Mouse (Mus musculus) MEL (cell line): ENCODE results near the gene Klhl22. TPM values are rescaled to one million over a fixed set of nuclear protein-coding genes. Genes with fewer than 3 reads are reported as not detected.
A peak's percentile ranks its signal among the peaks of the same experiment; 100 is the strongest.

Experiments
- DNase-seq: peaks from one replicate; pipeline ENCODE4 v3.0.0; 2011; ENCODE audit warnings: low read depth, low spot score
- H3K27ac ChIP-seq: 2 replicates; pipeline ENCODE4 v1.5.1; 2012; ENCODE audit warnings: low read depth, mild to moderate bottlenecking, control low read depth, low read length, moderate library complexity; ENCODE audit not compliant: control insufficient read depth
- H3K27me3 ChIP-seq, 2 experiments: fragments of 150-350 bp in 1 of 2; sonication (generic) in 1 of 2; 2 replicates each; pipeline ENCODE4 v1.6.1; 2012; ENCODE audit warnings: low read length in 2 of 2, mild to moderate bottlenecking in 2 of 2, improper control_type of control experiment in 1 of 2, moderate library complexity in 1 of 2; ENCODE audit not compliant: insufficient read depth in 2 of 2, control insufficient read depth in 1 of 2
- H3K36me3 ChIP-seq, 2 experiments: 2 replicates each; pipeline ENCODE4 v1.6.1; 2012 to 2014; ENCODE audit warnings: low read length in 2 of 2, improper control_type of control experiment in 1 of 2, inconsistent platforms in 1 of 2, mild to moderate bottlenecking in 1 of 2; ENCODE audit not compliant: insufficient read depth in 2 of 2, control insufficient read depth in 1 of 2
- H3K4me1 ChIP-seq, 2 experiments: fragments of 150-350 bp in 1 of 2; sonication (generic) in 1 of 2; 2 replicates each; pipeline ENCODE4 v1.6.1; 2012; ENCODE audit warnings: low read length in 2 of 2, improper control_type of control experiment in 1 of 2, mild to moderate bottlenecking in 1 of 2; ENCODE audit not compliant: insufficient read depth in 2 of 2, control insufficient read depth in 1 of 2
- H3K4me3 ChIP-seq, 2 experiments: fragments of 150-350 bp in 1 of 2; sonication (generic) in 1 of 2; 2 replicates each; pipeline ENCODE4 v1.5.1; 2012; ENCODE audit warnings: low read depth in 2 of 2, low read length in 2 of 2, mild to moderate bottlenecking in 2 of 2, moderate library complexity in 2 of 2, control low read depth in 1 of 2, improper control_type of control experiment in 1 of 2; ENCODE audit not compliant: control insufficient read depth in 1 of 2, insufficient read depth in 1 of 2
- H3K79me2 ChIP-seq: 2 replicates; pipeline ENCODE4 v1.6.1; 2012; ENCODE audit warnings: mild to moderate bottlenecking, low read length, moderate library complexity; ENCODE audit not compliant: control insufficient read depth, poor library complexity, insufficient read depth
- H3K9ac ChIP-seq: 2 replicates; pipeline ENCODE4 v1.6.1; 2012; ENCODE audit warnings: low read depth, mild to moderate bottlenecking, control low read depth, low read length, moderate library complexity; ENCODE audit not compliant: control insufficient read depth, poor library complexity, severe bottlenecking
- H3K9me3 ChIP-seq: fragments of 150-350 bp; sonication (generic); replicated peaks from 2 replicates; pipeline ENCODE4 v1.6.1; 2012; ENCODE audit warnings: mild to moderate bottlenecking, low read length, improper control_type of control experiment, moderate library complexity; ENCODE audit not compliant: insufficient read depth
- CTCF ChIP-seq, 3 experiments: IDR thresholded peaks in 2 of 3; conservative IDR thresholded peaks in 1 of 3; 2 replicates each; pipeline ENCODE4 v1.5.1; 2011 to 2012; ENCODE audit warnings: low read length in 3 of 3, low read depth in 2 of 3, mild to moderate bottlenecking in 2 of 3, improper control_type of control experiment in 1 of 3, inconsistent platforms in 1 of 3, mixed read lengths in 1 of 3, moderate library complexity in 1 of 3; ENCODE audit not compliant: control insufficient read depth in 1 of 3, insufficient read depth in 1 of 3, poor library complexity in 1 of 3, severe bottlenecking in 1 of 3
- ELF1 ChIP-seq: IDR thresholded peaks from 2 replicates; pipeline ENCODE4 v1.6.1; 2014; ENCODE audit warnings: low read depth, mild to moderate bottlenecking, inconsistent platforms, low read length, improper control_type of control experiment, moderate library complexity
- EP300 ChIP-seq, 2 experiments: IDR thresholded peaks; 2 replicates each; pipeline ENCODE4 v1.6.1; 2011; ENCODE audit warnings: improper control_type of control experiment in 2 of 2, low read length in 2 of 2, low read depth in 1 of 2, mild to moderate bottlenecking in 1 of 2
- GATA1 ChIP-seq: IDR thresholded peaks from 2 replicates; pipeline ENCODE4 v1.6.1; 2011; ENCODE audit warnings: low read depth, low read length, improper control_type of control experiment
- HCFC1 ChIP-seq: IDR thresholded peaks from 2 replicates; pipeline ENCODE4 v1.6.1; 2012; ENCODE audit warnings: low read depth, mild to moderate bottlenecking, inconsistent platforms, low read length, improper control_type of control experiment, moderate library complexity
- JUND ChIP-seq: IDR thresholded peaks from 2 replicates; pipeline ENCODE4 v1.6.1; 2011; ENCODE audit warnings: low read depth, mild to moderate bottlenecking, improper control_type of control experiment, low read length
- MAZ ChIP-seq: IDR thresholded peaks from 2 replicates; pipeline ENCODE4 v1.6.1; 2012; ENCODE audit warnings: low read depth, mild to moderate bottlenecking, inconsistent platforms, low read length, improper control_type of control experiment
- MEF2A ChIP-seq: IDR thresholded peaks from 2 replicates; pipeline ENCODE4 v1.6.1; 2014; ENCODE audit warnings: low read depth, mild to moderate bottlenecking, inconsistent platforms, low read length, improper control_type of control experiment; ENCODE audit not compliant: poor library complexity, insufficient replicate concordance, severe bottlenecking; ENCODE audit errors: extremely low read depth
- MYB ChIP-seq: IDR thresholded peaks from 2 replicates; pipeline ENCODE4 v1.6.1; 2011; ENCODE audit warnings: mild to moderate bottlenecking, low read depth, low read length, improper control_type of control experiment
- MYC ChIP-seq: IDR thresholded peaks from 2 replicates; pipeline ENCODE4 v1.6.1; 2011; ENCODE audit warnings: low read depth, mild to moderate bottlenecking, low read length, improper control_type of control experiment, moderate library complexity
- POLR2A ChIP-seq, 2 experiments: IDR thresholded peaks; 2 replicates each; pipeline ENCODE4 v1.6.1; 2011 to 2012; ENCODE audit warnings: low read length in 2 of 2, mild to moderate bottlenecking in 2 of 2, control low read depth in 1 of 2, improper control_type of control experiment in 1 of 2, low read depth in 1 of 2, moderate library complexity in 1 of 2; ENCODE audit not compliant: control insufficient read depth in 1 of 2, insufficient read depth in 1 of 2, poor library complexity in 1 of 2
- RAD21 ChIP-seq: IDR thresholded peaks from 2 replicates; pipeline ENCODE4 v1.6.1; 2011; ENCODE audit warnings: mild to moderate bottlenecking, low read depth, low read length, improper control_type of control experiment
- SIN3A ChIP-seq: IDR thresholded peaks from 2 replicates; pipeline ENCODE4 v1.6.1; 2012; ENCODE audit warnings: low read length, improper control_type of control experiment, inconsistent platforms
- SMC3 ChIP-seq: IDR thresholded peaks from 2 replicates; pipeline ENCODE4 v1.6.1; 2011; ENCODE audit warnings: low read depth, low read length, improper control_type of control experiment
- TAL1 ChIP-seq: IDR thresholded peaks from 2 replicates; pipeline ENCODE4 v1.6.1; 2012; ENCODE audit warnings: mild to moderate bottlenecking, inconsistent platforms, low read length, moderate library complexity, mixed read lengths
- ZC3H11A ChIP-seq: IDR thresholded peaks from 2 replicates; pipeline ENCODE4 v1.6.1; 2012; ENCODE audit warnings: low read depth, mild to moderate bottlenecking, inconsistent platforms, low read length, improper control_type of control experiment
- ZNF384 ChIP-seq: IDR thresholded peaks from 2 replicates; pipeline ENCODE4 v1.6.1; 2012; ENCODE audit warnings: low read depth, mild to moderate bottlenecking, inconsistent platforms, low read length, improper control_type of control experiment
- polyA plus RNA-seq, 2 experiments: library from polyadenylated mRNA; stranded (reverse) in 1 of 2; unstranded in 1 of 2; fragments of >175 nt in 1 of 2; fragments of >200 nt in 1 of 2; gene quantifications; 2 replicates each; pipeline versions ENCODE4 v1.2.1 to v1.2.4; 2012; ENCODE audit warnings: low replicate concordance in 2 of 2, low read depth in 1 of 2; ENCODE audit not compliant: insufficient read length in 2 of 2, insufficient read depth in 1 of 2, missing spikeins in 1 of 2
- total RNA-seq: library from RNA; depleted of rRNA; stranded (reverse); fragments of 300-350 nt; gene quantifications from 2 replicates; pipeline ENCODE4 v1.2.3, GENCODE M21; 2012

Klhl22 gene
- total and polyA plus RNA-seq, 3 experiments, result 82.4 to 191 (median 97.0) TPM

DNA sequence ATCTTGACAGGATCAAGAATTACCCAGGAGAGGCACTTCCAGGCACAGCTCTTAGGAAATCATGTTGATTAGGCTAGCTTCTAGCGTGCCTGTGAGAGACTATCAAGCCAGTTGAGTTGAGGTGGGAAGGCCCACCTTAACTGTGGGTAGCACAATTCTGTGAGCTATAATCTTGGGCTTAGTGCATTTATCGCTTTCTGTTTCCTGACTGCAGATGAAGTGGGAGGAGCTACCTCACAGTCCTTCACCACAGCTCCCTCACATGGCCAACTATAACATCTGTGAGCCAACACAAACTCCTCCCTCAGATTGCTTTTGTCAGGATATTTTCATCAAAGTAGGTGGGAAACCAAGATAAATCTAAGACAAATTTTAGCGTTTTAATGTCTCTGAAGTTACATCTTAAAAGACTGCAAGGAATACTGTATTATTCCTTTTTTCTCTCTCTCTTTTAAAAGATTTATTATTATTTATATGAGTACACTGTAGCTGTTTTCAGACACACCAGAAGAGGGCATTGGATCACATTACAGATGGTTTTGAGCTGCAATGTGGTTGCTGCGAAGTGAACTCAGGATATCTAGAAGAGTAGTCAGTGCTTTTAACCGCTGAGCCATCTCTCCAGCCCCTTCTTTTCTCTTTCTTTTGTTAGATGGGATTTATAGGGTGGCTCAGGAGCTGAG, 32.1 kb upstream of the Klhl22 start (continued):
- TF ChIP-seq MYB (no peak), JUND (no peak), ELF1 (peak; percentile 63; the same call in 1 of the 2 replicates)

DNA sequence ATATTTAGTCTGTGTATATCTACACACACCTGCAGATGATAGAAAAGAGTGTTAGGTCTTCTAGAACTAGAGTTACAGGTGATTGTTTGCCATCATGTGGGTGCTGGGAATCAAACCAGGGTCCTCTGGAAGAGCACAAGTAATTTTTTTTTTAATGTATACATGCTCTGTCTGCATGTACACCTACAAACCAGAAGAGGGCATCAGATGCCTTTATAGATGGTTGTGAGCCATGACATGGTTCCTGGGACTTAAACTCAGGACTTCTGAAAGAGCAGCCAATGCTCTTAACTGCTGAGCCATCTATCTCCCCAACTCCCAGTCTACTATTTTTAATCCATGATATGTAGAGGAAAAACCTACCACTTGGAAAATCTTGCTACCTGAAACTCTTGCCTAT, 29.4 kb upstream of the Klhl22 start:
- peaks cover 0 to 6% of the 10 kb centered on the region in 2 experiments; a peak in 2 of 4 replicates for H3K36me3 ChIP-seq
- no peak overlapping the region for H3K27ac ChIP-seq
- no peak overlapping the region for H3K4me3 ChIP-seq
- H3K27me3 ChIP-seq, result no peaks in the 10 kb centered on the region
- no peaks in the 10 kb centered on the region for H3K79me2 ChIP-seq
- H3K9ac ChIP-seq, result no peak overlapping the region
- DNase-seq, result peak; percentile 68
- H3K4me1 ChIP-seq, result peaks cover 7 to 10% of the 10 kb centered on the region in 2 experiments
- TF ChIP-seq ZNF384, result peak; percentile 81
- no peak for TF ChIP-seq SIN3A
- peak in 2 of 3 experiments; percentile 50 to 72; a peak in 4 of 6 replicates for TF ChIP-seq CTCF (IDR thresholded peaks at IDR 0.05 in 2 of 3, conservative IDR thresholded peaks at IDR 0.05 in 1 of 3; ENCODE audit: control insufficient read depth in 1 of 3, insufficient read depth in 1 of 3, low read depth in 2 of 3, low read length in 3 of 3, poor library complexity in 1 of 3, severe bottlenecking in 1 of 3)
- TF ChIP-seq JUND, result no peak
- no peak for TF ChIP-seq EP300 (IDR thresholded peaks at IDR 0.05; ENCODE audit: low read depth in 1 of 2, low read length in 2 of 2)
- peak; percentile 76 for TF ChIP-seq SMC3
- peak; percentile 73 for TF ChIP-seq ZC3H11A
- TF ChIP-seq MEF2A, result no peak
- no peak for TF ChIP-seq HCFC1
- no peak for TF ChIP-seq POLR2A (IDR thresholded peaks at IDR 0.05; ENCODE audit: control insufficient read depth in 1 of 2, insufficient read depth in 1 of 2, low read depth in 1 of 2, low read length in 2 of 2, poor library complexity in 1 of 2)
- peak; percentile 72 for TF ChIP-seq RAD21
- no peak for TF ChIP-seq TAL1
- H3K9me3 ChIP-seq, result no peaks in the 10 kb centered on the region

DNA sequence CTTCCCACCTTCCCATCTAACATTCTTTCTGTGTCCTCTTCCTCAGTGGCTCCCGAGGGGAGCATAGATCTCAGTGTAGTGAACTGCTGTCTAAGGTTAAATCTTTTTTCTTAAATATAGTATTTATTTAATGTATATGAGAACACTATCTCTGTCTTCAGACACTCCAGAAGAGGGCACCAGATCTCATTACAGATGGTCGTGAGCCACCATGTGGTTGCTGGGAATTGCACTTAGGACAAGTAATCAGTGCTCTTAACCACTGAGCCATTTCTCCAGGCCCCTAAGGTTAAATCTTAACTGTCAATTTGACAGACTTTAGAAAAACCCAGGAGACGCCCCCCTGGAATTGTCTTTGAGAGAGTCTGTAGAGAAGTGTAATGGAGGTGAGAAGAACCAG, 27.4 kb upstream of the Klhl22 start:
- H3K9ac ChIP-seq, result no peak overlapping the region

More for the DNA sequence above, 27.4 kb upstream of the Klhl22 start:
- TF ChIP-seq MAZ, result no peak
- TF ChIP-seq SMC3, result peak; percentile 54
- peak in 2 of 3 experiments; percentile 22 to 70; a peak in 4 of 6 replicates for TF ChIP-seq CTCF (IDR thresholded peaks at IDR 0.05 in 2 of 3, conservative IDR thresholded peaks at IDR 0.05 in 1 of 3; ENCODE audit: control insufficient read depth in 1 of 3, insufficient read depth in 1 of 3, low read depth in 2 of 3, low read length in 3 of 3, poor library complexity in 1 of 3, severe bottlenecking in 1 of 3)
- peak; percentile 48; the same call in 1 of the 2 replicates for TF ChIP-seq MYC
- peak; percentile 27; the same call in 1 of the 2 replicates for TF ChIP-seq RAD21
- TF ChIP-seq GATA1, result no peak
- TF ChIP-seq, all 39 proteins: peak for 4
- Histone ChIP-seq H3K4me3 (no peak overlapping the region), H3K4me1 (peaks cover 1 to 6% of the 10 kb centered on the region in 2 experiments), H3K27me3 (no peaks in the 10 kb centered on the region), H3K27ac (no peak overlapping the region), H3K36me3 (peaks cover 0 to under 1% of the 10 kb centered on the region in 2 experiments; a peak in 2 of 4 replicates), H3K79me2 (no peaks in the 10 kb centered on the region), H3K9me3 (no peaks in the 10 kb centered on the region)
- no peak for DNase-seq
